Mouse (Mus musculus): ENCODE results near the gene Fbxw14.
"Not testable (repeated sequence)": the region's sequence is repeated elsewhere in the genome, so short reads cannot be mapped to it uniquely, and the experiment has no call there.

Gene Fbxw14

GRCm38 (mm10) chr9:109287576-109287975, at the start of gene Fbxw14:
Fbxw14 (minus strand) TSS chr9:109287676.
- not testable (repeated sequence) for DNase-seq

- DNase-seq = no peak
Measured at GRCm38 (mm10) chr9:109263041-109263440, 24.4 kb downstream of the Fbxw14 start.

- DNase-seq = no peak
Measured at GRCm38 (mm10) chr9:109234654-109235053, 52.8 kb downstream of the Fbxw14 start, which contains the start of gene Fbxw20. Fbxw20 (minus strand) TSS chr9:109234754.
